Mouse (Mus musculus) stomach, embryonic 14.5 days (tissue): Measurements from ENCODE around the gene Coro2b. TPM values are rescaled to one million over a fixed set of nuclear protein-coding genes. Genes with fewer than 3 reads are reported as not detected.

ENCODE experiments used
- ATAC-seq: fragments of 200-750 bp; cut with Nextera tagmentation; 2 replicates; pipeline ENCODE4 v1.8.0; 2017; ENCODE audit warnings: low read depth, moderate TSS enrichment; ENCODE audit not compliant: insufficient number of reproducible peaks, insufficient read depth, low FRiP score
- H3K27ac ChIP-seq: fragments of 300-500 bp; sonication (generic); 2 replicates; pipeline ENCODE4 v1.5.1; 2014; ENCODE audit warnings: mild to moderate bottlenecking, low read length, moderate library complexity, mixed read lengths
- H3K27me3 ChIP-seq: fragments of 300-500 bp; sonication (generic); 2 replicates; pipeline ENCODE4 v1.6.1; 2014; ENCODE audit warnings: low read length, control low read depth, mixed read lengths; ENCODE audit not compliant: control insufficient read depth, insufficient read depth
- H3K36me3 ChIP-seq: fragments of 300-500 bp; sonication (generic); 2 replicates; pipeline ENCODE4 v1.6.1; 2014; ENCODE audit warnings: mild to moderate bottlenecking, control low read depth, low read length, moderate library complexity, mixed read lengths; ENCODE audit not compliant: control insufficient read depth, insufficient read depth
- H3K4me1 ChIP-seq: fragments of 300-500 bp; sonication (generic); 2 replicates; pipeline ENCODE4 v1.6.1; 2014; ENCODE audit warnings: low read length, control low read depth, mixed read lengths; ENCODE audit not compliant: control insufficient read depth, insufficient read depth
- H3K4me2 ChIP-seq: fragments of 300-500 bp; sonication (generic); replicated peaks from 2 replicates; pipeline ENCODE4 v1.6.1; 2014; ENCODE audit warnings: low read depth, low read length, control low read depth
- H3K4me3 ChIP-seq: fragments of 300-500 bp; sonication (generic); 2 replicates; pipeline ENCODE4 v1.5.1; 2014; ENCODE audit warnings: low read depth, low read length, control low read depth
- H3K9ac ChIP-seq: fragments of 300-500 bp; sonication (generic); replicated peaks from 2 replicates; pipeline ENCODE4 v1.6.1; 2014; ENCODE audit warnings: low read depth, mild to moderate bottlenecking, control low read depth, low read length, moderate library complexity, mixed read lengths
- H3K9me3 ChIP-seq: fragments of 300-500 bp; sonication (generic); 2 replicates; pipeline ENCODE4 v1.6.1; 2016; ENCODE audit warnings: low read depth, low read length, control low read depth; ENCODE audit not compliant: control insufficient read depth
- WGBS: fragments of 180-500 bp; shearing (Covaris S2); extraction: QIAGEN DNeasy Blood & Tissue Kit; methylation state at CpG from one replicate; pipeline ENCODE4 v1.1.7; 2014; 5-methylcytosine and 5-hydroxymethylcytosine counted together
- polyA plus RNA-seq: library from polyadenylated mRNA; unstranded; fragments of >200 nt; fragmentation: Nextera tagmentation; extraction: Ambion mirVana; gene quantifications from 2 replicates; pipeline ENCODE4 v1.2.1, GENCODE M21; 2014

Gene Coro2b
- polyA plus RNA-seq, 1 experiment from 2014 or later, result 13.0 TPM

DNA sequence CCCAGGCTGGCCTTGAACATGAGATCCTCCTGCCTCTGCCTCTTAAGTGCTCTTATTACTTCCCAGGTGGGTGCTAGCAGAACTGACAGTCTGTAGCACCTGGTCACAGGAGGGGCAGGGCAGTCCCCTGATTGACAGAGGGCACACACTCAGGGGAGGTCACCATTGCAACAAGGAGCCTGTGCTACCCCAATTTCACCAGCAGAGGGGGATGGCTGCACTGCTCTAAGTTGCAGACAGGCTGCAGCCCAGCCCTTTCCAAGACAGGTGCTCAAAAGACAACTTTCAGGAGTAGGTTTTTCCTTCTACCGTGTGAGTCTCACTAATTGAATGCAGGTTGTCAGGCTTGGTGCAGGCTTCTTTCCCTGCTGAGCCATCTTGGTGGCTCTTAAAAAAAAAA, 66.4 kb downstream of the Coro2b start:
- no peak; the same call in 1 of the 2 replicates for ATAC-seq

GRCm38 (mm10) chr9:62469696-62470095, 67.1 kb downstream of the Coro2b start:
- Histone ChIP-seq H3K4me2 (no peak overlapping the region), H3K9ac (no peak overlapping the region), H3K4me3 (no peak overlapping the region), H3K27me3 (no peaks in the 10 kb centered on the region), H3K4me1 (peaks cover 5% of the 10 kb centered on the region; the same call in 1 of the 2 replicates), H3K27ac (no peak overlapping the region), H3K36me3 (no peaks in the 10 kb centered on the region), H3K9me3 (no peaks in the 10 kb centered on the region)
- no peak for ATAC-seq
- WGBS, result 83% methylated on average over 10 of the region's 10 CpGs

More for the DNA sequence above, 66.4 kb downstream of the Coro2b start:
- no peaks in the 10 kb centered on the region for H3K9me3 ChIP-seq
- no peak overlapping the region for H3K4me3 ChIP-seq
- no peak overlapping the region for H3K9ac ChIP-seq
- peaks cover 5% of the 10 kb centered on the region; the same call in 1 of the 2 replicates for H3K4me1 ChIP-seq
- no peaks in the 10 kb centered on the region for H3K27me3 ChIP-seq
- H3K4me2 ChIP-seq, result no peak overlapping the region
- no peak overlapping the region for H3K27ac ChIP-seq
- 17% methylated on average over 1 of the region's 1 CpGs for WGBS
- H3K36me3 ChIP-seq, result no peaks in the 10 kb centered on the region

GRCm38 (mm10) chr9:62469143-62469542, 67.7 kb downstream of the Coro2b start:
- ATAC-seq, result no peak
- 66% methylated on average over 13 of the region's 13 CpGs for WGBS
- H3K27me3 ChIP-seq, result no peaks in the 10 kb centered on the region

DNA sequence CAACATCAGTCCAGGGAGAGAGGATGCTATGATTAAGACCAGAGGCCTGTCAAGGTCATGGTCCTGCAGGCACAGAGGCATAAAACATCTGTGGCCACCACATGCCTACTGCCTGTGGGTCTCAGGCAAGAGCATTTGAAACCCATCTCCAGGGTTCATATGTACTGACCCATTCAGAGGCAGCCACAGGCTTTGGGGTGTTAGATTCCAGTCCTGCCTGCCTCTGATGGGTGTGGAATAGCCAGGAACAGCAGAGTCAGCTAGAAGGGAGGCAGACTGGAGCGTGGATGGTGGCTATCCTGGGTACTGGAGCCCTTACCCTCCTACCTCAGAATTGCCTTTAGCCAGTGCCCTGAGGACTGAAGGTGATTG, 69.4 kb downstream of the Coro2b start:
- Histone ChIP-seq H3K27me3 (no peaks in the 10 kb centered on the region), H3K4me2 (no peak overlapping the region), H3K27ac (no peak overlapping the region), H3K4me1 (no peaks in the 10 kb centered on the region), H3K9me3 (no peaks in the 10 kb centered on the region), H3K36me3 (no peaks in the 10 kb centered on the region), H3K4me3 (no peak overlapping the region), H3K9ac (no peak overlapping the region)
- WGBS, result 75% methylated on average over 1 of the region's 1 CpGs
- no peak for ATAC-seq

More at GRCm38 (mm10) chr9:62469143-62469542, 67.7 kb downstream of the Coro2b start:
- Histone ChIP-seq H3K4me2 (no peak overlapping the region), H3K9ac (no peak overlapping the region), H3K4me3 (no peak overlapping the region), H3K36me3 (no peaks in the 10 kb centered on the region), H3K27ac (no peak overlapping the region), H3K9me3 (no peaks in the 10 kb centered on the region), H3K4me1 (peaks cover 1% of the 10 kb centered on the region; the same call in 1 of the 2 replicates)

- Histone ChIP-seq H3K27me3 (no peaks in the 10 kb centered on the region), H3K27ac (no peak overlapping the region), H3K9ac (no peak overlapping the region), H3K36me3 (no peaks in the 10 kb centered on the region), H3K4me2 (no peak overlapping the region), H3K9me3 (no peaks in the 10 kb centered on the region), H3K4me1 (no peaks in the 10 kb centered on the region), H3K4me3 (no peak overlapping the region)
- WGBS, result 88% methylated on average over 11 of the region's 11 CpGs
- ATAC-seq, result no peak
Measured at GRCm38 (mm10) chr9:62466742-62467412, 70.0 kb downstream of the Coro2b start.

DNA sequence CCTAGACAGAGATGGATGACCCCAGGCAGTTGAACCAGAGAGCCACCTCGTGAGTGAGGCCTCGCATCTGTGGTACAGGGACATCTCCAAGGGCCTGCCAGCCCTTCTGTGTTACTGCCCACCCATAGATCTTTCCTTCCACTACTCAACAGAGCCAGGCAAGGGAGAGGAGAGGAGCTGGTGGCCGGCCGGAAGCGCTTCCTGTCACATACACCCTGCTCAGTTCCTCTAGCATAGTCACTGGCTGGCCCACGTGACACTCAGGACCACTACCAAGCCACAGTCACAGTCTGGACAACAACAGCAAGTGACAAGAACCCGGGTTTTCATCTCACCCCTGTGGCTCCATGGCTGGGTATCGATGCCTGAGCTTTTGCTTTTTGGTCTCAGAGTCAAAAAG, 70.8 kb downstream of the Coro2b start:
- H3K27me3 ChIP-seq, result no peaks in the 10 kb centered on the region
- WGBS, result 75% methylated on average over 8 of the region's 8 CpGs
- H3K4me2 ChIP-seq, result no peak overlapping the region
- H3K36me3 ChIP-seq, result no peaks in the 10 kb centered on the region
- H3K4me1 ChIP-seq, result no peaks in the 10 kb centered on the region
- no peak overlapping the region for H3K9ac ChIP-seq
- no peak for ATAC-seq
- no peak overlapping the region for H3K27ac ChIP-seq
- no peaks in the 10 kb centered on the region for H3K9me3 ChIP-seq
- no peak overlapping the region for H3K4me3 ChIP-seq

DNA sequence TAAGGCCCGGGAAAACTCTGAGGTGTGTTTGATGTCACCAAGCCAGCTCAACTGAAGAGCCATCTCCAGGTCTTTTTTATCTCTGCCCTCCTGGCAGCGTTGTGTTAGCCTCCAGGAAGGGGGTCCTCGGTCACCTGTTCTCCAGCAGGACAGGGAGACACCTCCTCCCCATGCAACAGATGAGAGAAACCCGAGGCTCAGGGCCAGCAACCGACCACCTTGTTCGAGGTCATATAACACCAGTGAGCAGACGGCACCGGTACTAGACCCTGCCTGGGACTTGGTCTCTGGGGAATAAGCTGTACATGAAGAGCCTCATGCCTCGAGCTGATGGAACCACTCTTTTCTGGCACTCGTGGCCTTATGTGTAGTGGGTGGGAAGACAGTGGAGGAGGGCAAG, 72.1 kb downstream of the Coro2b start:
- H3K27me3 ChIP-seq, result no peaks in the 10 kb centered on the region
- H3K4me3 ChIP-seq, result no peak overlapping the region
- WGBS, result 85% methylated on average over 10 of the region's 10 CpGs
- no peaks in the 10 kb centered on the region for H3K9me3 ChIP-seq
- H3K4me2 ChIP-seq, result no peak overlapping the region
- no peak overlapping the region for H3K27ac ChIP-seq
- ATAC-seq, result no peak
- no peaks in the 10 kb centered on the region for H3K4me1 ChIP-seq
- H3K36me3 ChIP-seq, result no peaks in the 10 kb centered on the region
- no peak overlapping the region for H3K9ac ChIP-seq

- H3K9ac ChIP-seq, result no peak overlapping the region
- no peaks in the 10 kb centered on the region for H3K4me1 ChIP-seq
- H3K9me3 ChIP-seq, result no peaks in the 10 kb centered on the region
- no peaks in the 10 kb centered on the region for H3K27me3 ChIP-seq
- no peak overlapping the region for H3K4me2 ChIP-seq
- H3K36me3 ChIP-seq, result no peaks in the 10 kb centered on the region
- no peak for ATAC-seq
- WGBS, result 78% methylated on average over 1 of the region's 1 CpGs
- H3K4me3 ChIP-seq, result no peak overlapping the region
- no peak overlapping the region for H3K27ac ChIP-seq
Measured at GRCm38 (mm10) chr9:62461766-62462165, 75.1 kb downstream of the Coro2b start.

GRCm38 (mm10) chr9:62461095-62461494, 75.7 kb downstream of the Coro2b start:
- H3K9me3 ChIP-seq, result no peaks in the 10 kb centered on the region
- 79% methylated on average over 8 of the region's 8 CpGs for WGBS
- no peak overlapping the region for H3K4me2 ChIP-seq
- H3K36me3 ChIP-seq, result no peaks in the 10 kb centered on the region
- 0 out of 2 replicates have a peak, but pooled peaks cover under 1% of the 10 kb centered on the region for H3K4me1 ChIP-seq
- no peak overlapping the region for H3K9ac ChIP-seq
- H3K4me3 ChIP-seq, result no peak overlapping the region
- H3K27me3 ChIP-seq, result no peaks in the 10 kb centered on the region
- no peak overlapping the region for H3K27ac ChIP-seq
- no peak for ATAC-seq
